22 mouse cellular contexts compared by ENCODE assay signal in genomic region chr8:106618324-106618723, GRCm38 (mm10). TPM values are rescaled to one million over a fixed set of nuclear protein-coding genes. Genes with fewer than 3 reads are reported as not detected.
A peak's percentile ranks its signal among the peaks of the same experiment; 100 is the strongest.
DNase-seq lines count a peak whose midpoint lies in the region; ATAC-seq lines count a peak whose summit lies in the region.
"Had no signal": no experiment of that assay in that cellular context is flagged by ENCODE, and none has a peak within 500 bp of the region (broad histone marks: within the 10 kb centered on the region; RNA-seq: fewer than 3 reads in every experiment).

No protein-coding gene starts in this region.

- no peaks in the 10 kb centered on the region for H3K9me3 ChIP-seq in kidney, embryonic 14.5 days (ENCODE audit: control insufficient read depth, low read length)
- H3K9me3 ChIP-seq in lung, embryonic 15.5 days: no peaks in the 10 kb centered on the region
- no peaks in the 10 kb centered on the region for H3K9me3 ChIP-seq in embryonic facial prominence, embryonic 15.5 days (replicated peaks)
- H3K9me3 ChIP-seq: forebrain, embryonic 10.5 days; hindbrain, embryonic 12.5 days; liver, embryonic 15.5 days had no signal

- DNase-seq in kidney, postnatal 4 days: no peak
- DNase-seq in lung, postnatal 14 days: no peak
- no peak for DNase-seq in urinary bladder, postnatal 14 days (ENCODE audit: low spot score)
- DNase-seq in heart, adult 8-10 months (ENCODE audit: low spot score): no peak
- DNase-seq: adrenal gland, postnatal 25 days; B cell, adult 2 months; cerebellum, adult 11 months; cerebellum, postnatal 10 days; forebrain, postnatal 0 days; heart, postnatal 10 days; right cerebral cortex, postnatal 25 days; thymus, postnatal 25 days had no signal

- peak overlapping the region; percentile 70 for H3K27ac ChIP-seq in kidney, embryonic 14.5 days (ENCODE audit: low read depth, low read length)
- peak overlapping the region; percentile 82 for H3K27ac ChIP-seq in lung, embryonic 15.5 days
- H3K27ac ChIP-seq in embryonic facial prominence, embryonic 15.5 days (replicated peaks): peak overlapping the region; percentile 45; the same call in 1 of the 2 replicates
- H3K27ac ChIP-seq: forebrain, embryonic 10.5 days; hindbrain, embryonic 12.5 days; liver, embryonic 15.5 days had no signal

- peaks cover 15% of the 10 kb centered on the region for H3K4me1 ChIP-seq in kidney, embryonic 14.5 days (ENCODE audit: control insufficient read depth, insufficient read depth, low read length)
- H3K4me1 ChIP-seq in lung, embryonic 15.5 days: peaks cover 46% of the 10 kb centered on the region
- peaks cover 45% of the 10 kb centered on the region for H3K4me1 ChIP-seq in embryonic facial prominence, embryonic 15.5 days

- ATAC-seq in kidney, embryonic 14.5 days (ENCODE audit: low FRiP score, low TSS enrichment): no peak
- ATAC-seq in lung, embryonic 15.5 days (ENCODE audit: borderline replicate concordance, extremely low read depth, low FRiP score, low TSS enrichment): no peak
- no peak for ATAC-seq in embryonic facial prominence, embryonic 15.5 days (ENCODE audit: insufficient number of reproducible peaks, low FRiP score, low TSS enrichment, low read depth)
- ATAC-seq: forebrain, postnatal 0 days; inflammation-experienced regulatory T-cells, adult 6 months; Patski had no signal

- no peak overlapping the region for H3K4me2 ChIP-seq in kidney, embryonic 14.5 days (replicated peaks; ENCODE audit: low read depth, low read length)
- H3K4me2 ChIP-seq in lung, embryonic 15.5 days: no peak overlapping the region
- no peak overlapping the region for H3K4me2 ChIP-seq in embryonic facial prominence, embryonic 15.5 days (replicated peaks)
- H3K4me2 ChIP-seq: heart, embryonic 11.5 days; hindbrain, embryonic 12.5 days; liver, embryonic 15.5 days; midbrain, embryonic 11.5 days had no signal

- H3K4me3 ChIP-seq in kidney, embryonic 14.5 days (ENCODE audit: low read length): no peak overlapping the region
- no peak overlapping the region for H3K4me3 ChIP-seq in lung, embryonic 15.5 days
- H3K4me3 ChIP-seq in embryonic facial prominence, embryonic 15.5 days (replicated peaks): no peak overlapping the region
- H3K4me3 ChIP-seq: forebrain, embryonic 10.5 days; hindbrain, embryonic 12.5 days; liver, embryonic 15.5 days had no signal

- H3K9ac ChIP-seq in kidney, embryonic 14.5 days (ENCODE audit: low read depth, low read length): no peak overlapping the region
- no peak overlapping the region for H3K9ac ChIP-seq in lung, embryonic 15.5 days
- H3K9ac ChIP-seq in embryonic facial prominence, embryonic 15.5 days: no peak overlapping the region
- H3K9ac ChIP-seq: forebrain, postnatal 0 days; hindbrain, embryonic 12.5 days; liver, embryonic 15.5 days had no signal

- H3K27me3 ChIP-seq in kidney, embryonic 14.5 days (ENCODE audit: control insufficient read depth, insufficient read depth, low read length): no peaks in the 10 kb centered on the region
- no peaks in the 10 kb centered on the region for H3K27me3 ChIP-seq in lung, embryonic 15.5 days
- H3K27me3 ChIP-seq in embryonic facial prominence, embryonic 15.5 days: no peaks in the 10 kb centered on the region
- H3K27me3 ChIP-seq: hindbrain, embryonic 12.5 days; liver, embryonic 15.5 days; Patski had no signal

- WGBS in kidney, embryonic 14.5 days: 57% methylated on average over 6 of the region's 6 CpGs
- 56% methylated on average over 6 of the region's 6 CpGs for WGBS in lung, embryonic 15.5 days
- 52% methylated on average over 6 of the region's 6 CpGs for WGBS in embryonic facial prominence, embryonic 15.5 days

- no peaks in the 10 kb centered on the region for H3K36me3 ChIP-seq in kidney, embryonic 14.5 days (ENCODE audit: control insufficient read depth, insufficient read depth, low read length)
- H3K36me3 ChIP-seq in lung, embryonic 15.5 days: no peaks in the 10 kb centered on the region
- H3K36me3 ChIP-seq in embryonic facial prominence, embryonic 15.5 days: no peaks in the 10 kb centered on the region
- H3K36me3 ChIP-seq: forebrain, embryonic 10.5 days; hindbrain, embryonic 12.5 days; liver, embryonic 15.5 days had no signal

RNA-seq across cellular contexts. Expression of gene Cdh1, which starts 15.2 kb away (rescaled TPM):
- 31.5 and 88.4 TPM in 2 replicates for polyA plus RNA-seq in kidney, embryonic 14.5 days (2014; fragmentation: Nextera tagmentation; extraction: Ambion mirVana)
- polyA plus RNA-seq in lung, embryonic 15.5 days (2015; fragmentation: Nextera tagmentation; extraction: Ambion mirVana): 106 and 117 TPM in 2 replicates
- 60.8 and 72.0 TPM in 2 replicates for polyA plus RNA-seq in embryonic facial prominence, embryonic 15.5 days (2015; fragmentation: Nextera tagmentation; extraction: Ambion mirVana)
- total RNA-seq in heart, adult 8-10 months (2022): under 1 TPM in 1 of 4 experiments, not detected in 3; 0.23 TPM

RNA-seq across cellular contexts. Expression of gene Gm10073, which starts 45.1 kb away (rescaled TPM):
- 11.5 and 11.6 TPM in 2 replicates for polyA plus RNA-seq in kidney, embryonic 14.5 days (2014; fragmentation: Nextera tagmentation; extraction: Ambion mirVana)
- 8.3 and 9.0 TPM in 2 replicates for polyA plus RNA-seq in lung, embryonic 15.5 days (2015; fragmentation: Nextera tagmentation; extraction: Ambion mirVana)
- polyA plus RNA-seq in embryonic facial prominence, embryonic 15.5 days (2015; fragmentation: Nextera tagmentation; extraction: Ambion mirVana): 11.1 and 22.1 TPM in 2 replicates
- total RNA-seq in heart, adult 8-10 months (2022): 100 to 1,000 TPM in 3 of 4 experiments, 10 to 100 TPM in 1; 97.6 to 119 (median 113) TPM
